Mouse (Mus musculus) embryonic facial prominence, embryonic 11.5 days (tissue): ENCODE results near the gene Map3k20. TPM values are rescaled to one million over a fixed set of nuclear protein-coding genes. Genes with fewer than 3 reads are reported as not detected.

Experiments
- ATAC-seq: fragments of 200-750 bp; cut with Nextera tagmentation; replicated peaks from 2 replicates; pipeline ENCODE4 v1.8.0; 2017; ENCODE audit warnings: low read depth; ENCODE audit not compliant: insufficient number of reproducible peaks, low FRiP score, low TSS enrichment
- DNase-seq: peaks from one replicate; pipeline ENCODE4 v3.0.0-alpha.2; 2015; ENCODE audit warnings: low spot score
- H3K27ac ChIP-seq: fragments of 300-500 bp; sonication (generic); replicated peaks from 2 replicates; pipeline ENCODE4 v1.5.1; 2014; ENCODE audit warnings: mild to moderate bottlenecking, low read depth, low read length, control low read depth
- H3K27me3 ChIP-seq: fragments of 300-500 bp; sonication (generic); 2 replicates; pipeline ENCODE4 v1.6.1; 2014; ENCODE audit warnings: mild to moderate bottlenecking, low read length, moderate library complexity, mixed read lengths; ENCODE audit not compliant: control insufficient read depth, insufficient read depth
- H3K36me3 ChIP-seq: fragments of 300-500 bp; sonication (generic); replicated peaks from 2 replicates; pipeline ENCODE4 v1.6.1; 2014; ENCODE audit warnings: low read depth, mild to moderate bottlenecking, low read length, moderate library complexity, mixed read lengths; ENCODE audit not compliant: control insufficient read depth, insufficient read depth
- H3K4me1 ChIP-seq: fragments of 300-500 bp; sonication (generic); 2 replicates; pipeline ENCODE4 v1.6.1; 2014; ENCODE audit warnings: low read length, mixed read lengths; ENCODE audit not compliant: control insufficient read depth, insufficient read depth
- H3K4me2 ChIP-seq: fragments of 300-500 bp; sonication (generic); 2 replicates; pipeline ENCODE4 v1.6.1; 2014; ENCODE audit warnings: low read depth, mild to moderate bottlenecking, control low read depth, low read length, moderate library complexity
- H3K4me3 ChIP-seq: fragments of 300-500 bp; sonication (generic); 2 replicates; pipeline ENCODE4 v1.5.1; 2014; ENCODE audit warnings: low read depth, low read length, control low read depth
- H3K9ac ChIP-seq: fragments of 300-500 bp; sonication (generic); replicated peaks from 2 replicates; pipeline ENCODE4 v1.6.1; 2014; ENCODE audit warnings: mild to moderate bottlenecking, control low read depth, low read length
- H3K9me3 ChIP-seq: fragments of 300-500 bp; sonication (generic); replicated peaks from 2 replicates; pipeline ENCODE4 v1.6.1; 2016; ENCODE audit warnings: mild to moderate bottlenecking, low read length, inconsistent platforms, mixed read lengths; ENCODE audit not compliant: control insufficient read depth
- WGBS: fragments of 180-500 bp; shearing (Covaris S2); extraction: QIAGEN DNeasy Blood & Tissue Kit; methylation state at CpG from one replicate; pipeline ENCODE4 v1.1.7; 2014; 5-methylcytosine and 5-hydroxymethylcytosine counted together
- polyA plus RNA-seq: library from polyadenylated mRNA; unstranded; fragments of >200 nt; fragmentation: Nextera tagmentation; extraction: Ambion mirVana; gene quantifications from 2 replicates; pipeline ENCODE4 v1.2.1, GENCODE M21; 2014

Map3k20 gene
- polyA plus RNA-seq, 1 experiment from 2014 or later = 8.8 TPM

- Histone ChIP-seq H3K36me3 (no peaks in the 10 kb centered on the region), H3K9me3 (no peaks in the 10 kb centered on the region), H3K4me2 (no peak overlapping the region), H3K9ac (no peak overlapping the region), H3K4me1 (no peaks in the 10 kb centered on the region), H3K4me3 (no peak overlapping the region), H3K27me3 (no peaks in the 10 kb centered on the region), H3K27ac (no peak overlapping the region)
- WGBS = 83% methylated on average over 10 of the region's 10 CpGs
- no peak for DNase-seq
- ATAC-seq = no peak
These were observed 71.0 kb downstream of the Map3k20 start for GRCm38 (mm10) chr2:72356471-72356870.

- no peak overlapping the region for H3K4me3 ChIP-seq
- H3K27ac ChIP-seq = no peak overlapping the region
- no peaks in the 10 kb centered on the region for H3K27me3 ChIP-seq
- no peak overlapping the region for H3K9ac ChIP-seq
- H3K9me3 ChIP-seq = no peaks in the 10 kb centered on the region
- H3K4me1 ChIP-seq = no peaks in the 10 kb centered on the region
- WGBS = 78% methylated on average over 3 of the region's 3 CpGs
- no peak overlapping the region for H3K4me2 ChIP-seq
- ATAC-seq (no peak), DNase-seq (no peak)
- H3K36me3 ChIP-seq = no peaks in the 10 kb centered on the region
These were observed 76.1 kb downstream of the Map3k20 start for GRCm38 (mm10) chr2:72361572-72361971.

GRCm38 (mm10) chr2:72363449-72363848 lies 78.0 kb downstream of the Map3k20 start:
- Histone ChIP-seq H3K4me1 (no peaks in the 10 kb centered on the region), H3K9me3 (no peaks in the 10 kb centered on the region), H3K27me3 (no peaks in the 10 kb centered on the region), H3K4me2 (no peak overlapping the region), H3K9ac (no peak overlapping the region), H3K36me3 (no peaks in the 10 kb centered on the region), H3K27ac (no peak overlapping the region), H3K4me3 (no peak overlapping the region)
- ATAC-seq = no peak
- 98% methylated on average over 1 of the region's 1 CpGs for WGBS
- no peak for DNase-seq

DNA sequence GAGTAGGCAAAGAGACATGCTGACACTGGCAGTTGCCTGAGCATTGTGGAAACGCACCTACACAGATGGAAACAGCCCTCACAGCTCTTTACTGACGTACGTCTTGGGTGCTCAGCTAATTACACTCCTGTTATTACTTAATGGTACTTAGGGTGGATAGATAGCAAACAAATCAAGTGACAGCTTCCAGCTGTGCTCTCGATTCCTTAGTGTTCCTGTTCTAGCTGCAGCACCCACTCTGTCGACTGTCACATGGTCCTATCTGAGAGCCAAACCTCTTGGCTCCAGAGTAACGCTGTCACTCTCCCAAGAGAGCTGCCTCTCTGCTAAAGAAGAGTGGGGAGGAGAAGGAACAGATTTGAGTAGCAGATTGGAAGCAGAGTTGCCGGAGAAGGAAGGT lies 80.5 kb downstream of the Map3k20 start:
- no peaks in the 10 kb centered on the region for H3K4me1 ChIP-seq
- 71% methylated on average over 7 of the region's 7 CpGs for WGBS
- no peak overlapping the region for H3K27ac ChIP-seq
- no peaks in the 10 kb centered on the region for H3K9me3 ChIP-seq
- no peaks in the 10 kb centered on the region for H3K36me3 ChIP-seq
- H3K9ac ChIP-seq = no peak overlapping the region
- DNase-seq (no peak), ATAC-seq (no peak)
- H3K4me2 ChIP-seq = no peak overlapping the region
- no peaks in the 10 kb centered on the region for H3K27me3 ChIP-seq
- H3K4me3 ChIP-seq = no peak overlapping the region

DNA sequence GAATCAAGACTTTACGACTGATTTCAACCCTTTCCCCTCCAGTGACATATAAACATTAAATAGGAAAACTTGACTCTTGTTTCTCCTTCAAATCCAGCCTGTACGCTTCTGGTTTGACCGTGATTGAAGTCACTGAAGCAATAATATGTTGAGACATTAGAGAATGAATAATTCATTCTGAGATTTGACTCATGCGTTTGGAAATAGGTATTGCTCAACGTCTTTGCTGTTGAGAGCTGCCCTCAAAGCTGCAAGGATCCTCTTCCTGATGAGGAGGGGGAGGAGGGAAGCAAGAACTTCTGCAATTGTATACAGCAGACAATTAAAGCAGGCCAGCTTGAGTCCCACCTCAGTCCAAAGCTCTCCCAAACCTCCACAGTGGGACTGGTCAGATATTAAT lies 81.1 kb downstream of the Map3k20 start:
- DNase-seq (no peak), ATAC-seq (no peak)
- H3K4me3 ChIP-seq = no peak overlapping the region
- no peaks in the 10 kb centered on the region for H3K36me3 ChIP-seq
- 83% methylated on average over 5 of the region's 5 CpGs for WGBS
- no peaks in the 10 kb centered on the region for H3K4me1 ChIP-seq
- H3K27ac ChIP-seq = no peak overlapping the region
- H3K27me3 ChIP-seq = no peaks in the 10 kb centered on the region
- no peak overlapping the region for H3K9ac ChIP-seq
- no peak overlapping the region for H3K4me2 ChIP-seq
- H3K9me3 ChIP-seq = no peaks in the 10 kb centered on the region

DNA sequence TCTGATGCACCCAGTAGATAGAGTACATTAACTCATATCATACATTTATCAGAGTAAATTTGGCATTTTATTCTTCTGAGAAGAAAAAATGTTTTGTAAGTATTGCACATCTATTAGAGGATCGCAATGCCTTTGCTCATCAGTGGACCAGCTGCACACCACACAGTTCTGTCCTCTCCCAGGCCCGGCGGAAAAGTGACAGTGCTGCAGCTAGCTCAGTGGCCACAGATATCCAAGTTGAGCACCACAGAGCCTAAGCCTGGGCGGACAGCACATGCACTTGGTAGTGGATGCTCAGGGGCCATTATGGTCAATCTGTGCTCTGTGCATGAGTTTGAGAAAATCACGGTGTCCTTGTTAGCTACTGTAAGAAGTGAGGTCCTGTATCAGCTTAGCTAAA lies 82.4 kb downstream of the Map3k20 start:
- H3K4me3 ChIP-seq = no peak overlapping the region
- H3K36me3 ChIP-seq = no peaks in the 10 kb centered on the region
- H3K27ac ChIP-seq = no peak overlapping the region
- H3K4me1 ChIP-seq = no peaks in the 10 kb centered on the region
- 98% methylated on average over 5 of the region's 5 CpGs for WGBS
- no peaks in the 10 kb centered on the region for H3K27me3 ChIP-seq
- no peak overlapping the region for H3K9ac ChIP-seq
- H3K9me3 ChIP-seq = no peaks in the 10 kb centered on the region
- ATAC-seq (no peak), DNase-seq (no peak)
- no peak overlapping the region for H3K4me2 ChIP-seq

- no peak for DNase-seq
- ATAC-seq = no peak
- Histone ChIP-seq H3K4me2 (no peak overlapping the region), H3K9ac (no peak overlapping the region), H3K9me3 (no peaks in the 10 kb centered on the region), H3K27ac (no peak overlapping the region), H3K4me3 (no peak overlapping the region), H3K27me3 (no peaks in the 10 kb centered on the region), H3K4me1 (no peaks in the 10 kb centered on the region), H3K36me3 (no peaks in the 10 kb centered on the region)
- WGBS = 81% methylated on average over 6 of the region's 6 CpGs
These were observed 83.7 kb downstream of the Map3k20 start for GRCm38 (mm10) chr2:72369140-72369600.

- no peak overlapping the region for H3K27ac ChIP-seq
- H3K9me3 ChIP-seq = no peaks in the 10 kb centered on the region
- no peaks in the 10 kb centered on the region for H3K36me3 ChIP-seq
- ATAC-seq (no peak), DNase-seq (no peak)
- H3K4me1 ChIP-seq = no peaks in the 10 kb centered on the region
- no peaks in the 10 kb centered on the region for H3K27me3 ChIP-seq
- no peak overlapping the region for H3K9ac ChIP-seq
- H3K4me3 ChIP-seq = no peak overlapping the region
- WGBS = 82% methylated on average over 13 of the region's 13 CpGs
- H3K4me2 ChIP-seq = no peak overlapping the region
These were observed 86.7 kb downstream of the Map3k20 start for GRCm38 (mm10) chr2:72372136-72372535.
